Mouse (Mus musculus) kidney, postnatal 0 days (tissue): ENCODE data around the gene Mrps25. TPM values are rescaled to one million over a fixed set of nuclear protein-coding genes. Genes with fewer than 3 reads are reported as not detected.

Experiments used
- ATAC-seq: fragments of 200-750 bp; cut with Nextera tagmentation; replicated peaks from 2 replicates; pipeline ENCODE4 v1.8.0; 2017; ENCODE audit warnings: low read depth, moderate number of reproducible peaks, moderate TSS enrichment, moderate library complexity; ENCODE audit not compliant: low FRiP score
- DNase-seq: peaks from one replicate; pipeline ENCODE4 v3.0.0-alpha.2; 2016; ENCODE audit warnings: low spot score
- H3K27ac ChIP-seq: fragments of 300-500 bp; sonication (generic); 2 replicates; pipeline ENCODE4 v1.5.1; 2014; ENCODE audit warnings: mild to moderate bottlenecking
- H3K27me3 ChIP-seq: fragments of 300-500 bp; sonication (generic); 2 replicates; pipeline ENCODE4 v1.6.1; 2014; ENCODE audit warnings: low read length, mixed read lengths; ENCODE audit not compliant: insufficient read depth
- H3K36me3 ChIP-seq: fragments of 300-500 bp; sonication (generic); 2 replicates; pipeline ENCODE4 v1.6.1; 2014; ENCODE audit warnings: low read length, mixed read lengths; ENCODE audit not compliant: insufficient read depth
- H3K4me1 ChIP-seq: fragments of 300-500 bp; sonication (generic); replicated peaks from 2 replicates; pipeline ENCODE4 v1.6.1; 2014; ENCODE audit warnings: antibody characterized with exemption, low read length, mixed read lengths; ENCODE audit not compliant: insufficient read depth
- H3K4me2 ChIP-seq: fragments of 300-500 bp; sonication (generic); 2 replicates; pipeline ENCODE4 v1.6.1; 2014; ENCODE audit warnings: mild to moderate bottlenecking, low read length, moderate library complexity, mixed read lengths
- H3K4me3 ChIP-seq: fragments of 300-500 bp; sonication (generic); replicated peaks from 2 replicates; pipeline ENCODE4 v1.5.1; 2014; ENCODE audit warnings: low read depth, low read length
- H3K9ac ChIP-seq: fragments of 300-500 bp; sonication (generic); 2 replicates; pipeline ENCODE4 v1.6.1; 2014; ENCODE audit warnings: low read depth, low read length
- H3K9me3 ChIP-seq: fragments of 300-500 bp; sonication (generic); replicated peaks from 2 replicates; pipeline ENCODE4 v1.6.1; 2016; ENCODE audit warnings: low read length, inconsistent platforms, mixed read lengths
- CTCF ChIP-seq: IDR thresholded peaks from 2 replicates; pipeline ENCODE4 v1.5.1; 2016; ENCODE audit warnings: antibody characterized with exemption, low read depth, mild to moderate bottlenecking, moderate library complexity
- WGBS: fragments of 180-500 bp; shearing (Covaris S2); extraction: QIAGEN DNeasy Blood & Tissue Kit; methylation state at CpG from one replicate; pipeline ENCODE4 v1.1.7; 2014; 5-methylcytosine and 5-hydroxymethylcytosine counted together
- polyA plus RNA-seq: library from polyadenylated mRNA; unstranded; fragments of >200 nt; fragmentation: Nextera tagmentation; extraction: Ambion mirVana; gene quantifications from 2 replicates; pipeline ENCODE4 v1.2.1, GENCODE M21; 2015

Gene Mrps25
- polyA plus RNA-seq, 1 experiment from 2014 or later: 95.7 TPM

GRCm38 (mm10) chr6:92176450-92176849, 7.4 kb downstream of the Mrps25 start:
- no peaks in the 10 kb centered on the region for H3K4me1 ChIP-seq
- peaks cover 35% of the 10 kb centered on the region for H3K36me3 ChIP-seq
- H3K27me3 ChIP-seq: no peaks in the 10 kb centered on the region
- no peak overlapping the region for H3K27ac ChIP-seq
- TF ChIP-seq CTCF: no peak
- H3K4me2 ChIP-seq: no peak overlapping the region
- H3K9ac ChIP-seq: no peak overlapping the region
- ATAC-seq (no peak), DNase-seq (no peak)
- WGBS: 95% methylated on average over 1 of the region's 1 CpGs
- no peaks in the 10 kb centered on the region for H3K9me3 ChIP-seq
- no peak overlapping the region for H3K4me3 ChIP-seq

- Histone ChIP-seq H3K4me2 (no peak overlapping the region), H3K9ac (no peak overlapping the region), H3K36me3 (peaks cover 78% of the 10 kb centered on the region), H3K4me1 (no peaks in the 10 kb centered on the region), H3K4me3 (no peak overlapping the region), H3K9me3 (no peaks in the 10 kb centered on the region), H3K27ac (no peak overlapping the region), H3K27me3 (no peaks in the 10 kb centered on the region)
- WGBS: 94% methylated on average over 1 of the region's 1 CpGs
- no peak for TF ChIP-seq CTCF
- ATAC-seq (no peak), DNase-seq (no peak)
Observed at GRCm38 (mm10) chr6:92162724-92163123, 21.1 kb downstream of the Mrps25 start.

GRCm38 (mm10) chr6:92158801-92159200, 25.0 kb downstream of the Mrps25 start:
- ATAC-seq (no peak), DNase-seq (no peak)
- H3K9me3 ChIP-seq: no peaks in the 10 kb centered on the region
- no peak for TF ChIP-seq CTCF
- H3K4me3 ChIP-seq: no peak overlapping the region
- no peak overlapping the region for H3K9ac ChIP-seq
- peaks cover 89% of the 10 kb centered on the region for H3K36me3 ChIP-seq
- no peaks in the 10 kb centered on the region for H3K27me3 ChIP-seq
- H3K27ac ChIP-seq: no peak overlapping the region
- no peak overlapping the region for H3K4me2 ChIP-seq
- no peaks in the 10 kb centered on the region for H3K4me1 ChIP-seq
- WGBS: 86% methylated on average over 3 of the region's 3 CpGs

GRCm38 (mm10) chr6:92153774-92154173, 30.1 kb downstream of the Mrps25 start:
- 53% methylated on average over 1 of the region's 1 CpGs for WGBS
- no peak overlapping the region for H3K4me3 ChIP-seq
- peak; percentile 7; the same call in 1 of the 2 replicates for TF ChIP-seq CTCF
- no peak overlapping the region for H3K4me2 ChIP-seq
- no peaks in the 10 kb centered on the region for H3K4me1 ChIP-seq
- H3K27me3 ChIP-seq: no peaks in the 10 kb centered on the region
- H3K9me3 ChIP-seq: no peaks in the 10 kb centered on the region
- peaks cover 73% of the 10 kb centered on the region for H3K36me3 ChIP-seq
- DNase-seq (peak; percentile 44), ATAC-seq (no peak)
- no peak overlapping the region for H3K27ac ChIP-seq
- no peak overlapping the region for H3K9ac ChIP-seq

- peaks cover 20% of the 10 kb centered on the region for H3K36me3 ChIP-seq
- no peak for TF ChIP-seq CTCF
- H3K9me3 ChIP-seq: no peaks in the 10 kb centered on the region
- no peak overlapping the region for H3K9ac ChIP-seq
- H3K27ac ChIP-seq: no peak overlapping the region
- ATAC-seq: no peak
- H3K4me2 ChIP-seq: no peak overlapping the region
- DNase-seq: no peak
- no peaks in the 10 kb centered on the region for H3K27me3 ChIP-seq
- H3K4me3 ChIP-seq: no peak overlapping the region
- 96% methylated on average over 4 of the region's 4 CpGs for WGBS
- H3K4me1 ChIP-seq: no peaks in the 10 kb centered on the region
Observed at GRCm38 (mm10) chr6:92145881-92146280, 38.0 kb downstream of the Mrps25 start.

- Histone ChIP-seq H3K4me2 (no peak overlapping the region), H3K27me3 (no peaks in the 10 kb centered on the region), H3K4me3 (no peak overlapping the region), H3K9ac (no peak overlapping the region), H3K27ac (no peak overlapping the region), H3K36me3 (peaks cover 14% of the 10 kb centered on the region; the same call in 1 of the 2 replicates), H3K4me1 (no peaks in the 10 kb centered on the region), H3K9me3 (no peaks in the 10 kb centered on the region)
- no peak for TF ChIP-seq CTCF
- ATAC-seq (no peak), DNase-seq (no peak)
- WGBS: 67% methylated on average over 2 of the region's 2 CpGs
Observed at GRCm38 (mm10) chr6:92136356-92136755, 47.5 kb downstream of the Mrps25 start.

GRCm38 (mm10) chr6:92133617-92134016, 50.2 kb downstream of the Mrps25 start:
- 96% methylated on average over 2 of the region's 2 CpGs for WGBS
- no peak for TF ChIP-seq CTCF
- H3K4me1 ChIP-seq: no peaks in the 10 kb centered on the region
- H3K9ac ChIP-seq: no peak overlapping the region
- H3K4me3 ChIP-seq: no peak overlapping the region
- DNase-seq (no peak), ATAC-seq (no peak)
- H3K9me3 ChIP-seq: no peaks in the 10 kb centered on the region
- peaks cover 6% of the 10 kb centered on the region; the same call in 1 of the 2 replicates for H3K36me3 ChIP-seq
- H3K27ac ChIP-seq: no peak overlapping the region
- no peaks in the 10 kb centered on the region for H3K27me3 ChIP-seq
- H3K4me2 ChIP-seq: no peak overlapping the region
